In the genomic region with DNA sequence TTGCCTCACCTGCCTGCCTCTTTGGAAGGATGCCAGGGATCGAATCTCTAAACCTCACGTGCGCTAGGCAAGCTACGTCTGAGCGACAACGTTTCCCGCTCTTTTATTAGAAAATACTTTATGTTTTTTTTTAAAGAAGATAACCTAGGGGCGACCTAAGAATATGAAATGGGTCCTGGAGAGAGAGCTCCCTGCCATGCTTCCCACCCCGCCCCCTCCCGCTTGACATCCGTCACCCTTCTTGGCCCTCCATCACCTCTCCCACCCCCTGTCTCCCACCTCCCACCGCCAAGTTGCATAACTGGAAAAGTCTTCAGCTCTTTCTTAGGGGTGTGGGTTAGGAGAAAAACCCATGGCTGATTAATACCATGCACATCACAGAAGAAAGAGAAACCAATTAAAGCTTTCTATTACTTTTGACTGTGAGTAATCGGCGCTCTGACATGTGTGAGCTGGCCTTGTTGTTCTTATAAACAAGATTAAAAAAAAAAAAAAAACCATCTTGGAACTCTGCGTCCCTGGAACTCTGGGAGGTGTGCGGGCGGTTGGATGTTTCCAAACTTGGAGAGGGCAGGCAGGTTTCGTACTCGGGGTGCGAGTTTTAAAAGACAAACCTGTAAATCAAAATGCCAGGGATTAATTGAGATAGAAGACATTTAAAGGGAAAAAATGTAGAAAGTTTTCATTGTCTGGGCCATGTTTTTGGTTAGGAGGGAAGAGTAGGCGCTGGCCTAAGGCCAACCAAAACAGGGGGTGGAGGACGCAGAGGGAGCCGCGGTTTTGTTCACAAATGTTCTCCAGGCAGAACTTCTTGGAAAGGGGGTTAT, we compare ENCODE assay signal across 8 mouse cellular contexts.
DNase-seq lines count a peak whose midpoint lies in the region.

No protein-coding gene starts in this region.

- peak; percentile 17 to 53 for DNase-seq in layer of hippocampus, adult 18-20 months (ENCODE audit: low spot score in 2 of 2)
- no peak for DNase-seq in layer of hippocampus, postnatal 10 days (ENCODE audit: low spot score in 2 of 2)
- peak; percentile 71 for DNase-seq in adrenal gland, postnatal 14 days
- peak; percentile 68 for DNase-seq in heart, postnatal 4 days
- DNase-seq in lung, postnatal 25 days (ENCODE audit: low spot score) = peak; percentile 32
- DNase-seq in left cerebral cortex, adult 11 months (ENCODE audit: low spot score) = no peak
- no peak for DNase-seq in yolk sac, embryonic 10.5 days (ENCODE audit: low spot score)
- no peak for DNase-seq in layer of hippocampus, postnatal 25 days (ENCODE audit: extremely low spot score in 1 of 2, low spot score in 1 of 2)

Comparison
In these comparisons a context has a peak if more than half of its experiments do, and no peak if none do; other contexts are left out.
1. DNase-seq: peak in layer of hippocampus, adult 18-20 months (2 of 2), adrenal gland, postnatal 14 days (single experiment), heart, postnatal 4 days (single experiment) and lung, postnatal 25 days (single experiment); none in layer of hippocampus, postnatal 10 days (0 of 2), left cerebral cortex, adult 11 months (single experiment), yolk sac, embryonic 10.5 days (single experiment) and layer of hippocampus, postnatal 25 days (0 of 2).